Mouse (Mus musculus) cerebellum, adult 11 months (tissue): Measurements from ENCODE around the gene Ftsj1.
A peak's percentile ranks its signal among the peaks of the same experiment; 100 is the strongest.

Experiments
- DNase-seq: peaks from one replicate; pipeline ENCODE4 v3.0.0; 2022

Ftsj1 gene

GRCm38 (mm10) chrX:8252334-8253285 is at the start of gene Ftsj1:
Gene Ftsj1 (minus strand): TSS chrX:8252406.
- DNase-seq = peak; percentile 79

DNA sequence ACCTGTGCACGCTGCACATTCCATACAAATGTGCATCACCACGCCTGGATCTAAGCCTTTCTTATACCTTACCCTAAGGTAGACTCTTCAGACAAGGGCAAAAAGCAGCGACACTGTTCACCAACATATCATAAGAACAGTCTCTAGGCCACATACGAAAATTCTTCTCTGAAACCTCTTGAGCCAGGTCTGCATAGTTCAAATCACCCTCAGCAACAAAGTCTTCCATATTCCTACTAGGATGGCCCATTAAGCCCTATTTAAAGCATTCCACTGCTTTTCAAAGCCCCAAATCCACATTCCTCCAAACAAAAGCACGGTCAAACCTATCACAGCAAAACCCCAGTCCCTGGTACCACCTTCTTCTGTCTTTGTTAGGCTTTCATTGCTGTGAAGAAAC is 36.4 kb upstream of the Ftsj1 start:
- DNase-seq = no peak

- no peak for DNase-seq
Measured at GRCm38 (mm10) chrX:8274056-8274455, 21.9 kb upstream of the Ftsj1 start.

GRCm38 (mm10) chrX:8272000-8272399 is 19.8 kb upstream of the Ftsj1 start:
- DNase-seq = no peak

DNA sequence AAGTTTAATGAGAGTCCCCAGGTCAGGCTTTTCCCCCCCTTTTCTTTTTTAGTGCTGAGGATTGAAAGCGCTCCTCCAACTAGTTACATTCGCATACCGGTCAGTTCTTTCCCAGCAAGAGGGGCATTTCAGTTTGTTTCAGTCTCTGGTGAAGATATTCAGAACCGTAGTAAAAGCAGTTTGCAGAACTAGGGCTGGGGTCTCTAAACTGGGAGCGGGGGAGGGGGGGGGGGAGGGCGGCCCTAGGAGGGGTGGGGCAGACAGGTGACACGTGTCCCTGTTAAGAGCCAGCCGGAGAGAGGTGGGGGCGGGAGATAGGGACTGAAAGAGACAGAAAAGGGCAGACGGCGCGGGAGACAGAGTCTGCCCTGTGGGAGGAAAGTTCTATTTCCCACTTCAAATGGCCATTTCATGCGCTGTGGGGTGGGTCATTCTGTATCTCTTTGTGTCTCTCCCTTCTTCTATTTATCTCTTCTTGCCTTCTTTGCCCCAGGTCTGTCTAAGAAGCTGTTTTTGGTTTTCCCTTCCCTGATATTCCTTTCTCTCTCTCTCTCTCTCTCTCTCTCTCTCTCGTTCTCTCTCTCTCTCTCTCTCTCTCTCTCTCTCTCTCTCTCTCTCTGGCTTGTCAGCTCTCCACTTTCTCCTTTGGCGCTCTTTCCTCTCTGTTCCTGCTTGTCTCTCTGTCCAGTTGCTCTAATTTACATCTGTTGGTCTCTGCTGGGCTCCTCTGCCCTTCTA is 19.0 kb upstream of the Ftsj1 start, which contains the start of gene Slc38a5:
Slc38a5 (plus strand) TSS at position 51 of the 738 bp plus-strand sequence.
- no peak for DNase-seq

GRCm38 (mm10) chrX:8264222-8264621 is 12.0 kb upstream of the Ftsj1 start:
- DNase-seq = no peak

GRCm38 (mm10) chrX:8263156-8263804 is 11.1 kb upstream of the Ftsj1 start:
- no peak for DNase-seq

- no peak for DNase-seq
Measured at GRCm38 (mm10) chrX:8259478-8259877, 7.3 kb upstream of the Ftsj1 start.

- no peak for DNase-seq
Measured at GRCm38 (mm10) chrX:8255807-8256206, 3.6 kb upstream of the Ftsj1 start.

DNA sequence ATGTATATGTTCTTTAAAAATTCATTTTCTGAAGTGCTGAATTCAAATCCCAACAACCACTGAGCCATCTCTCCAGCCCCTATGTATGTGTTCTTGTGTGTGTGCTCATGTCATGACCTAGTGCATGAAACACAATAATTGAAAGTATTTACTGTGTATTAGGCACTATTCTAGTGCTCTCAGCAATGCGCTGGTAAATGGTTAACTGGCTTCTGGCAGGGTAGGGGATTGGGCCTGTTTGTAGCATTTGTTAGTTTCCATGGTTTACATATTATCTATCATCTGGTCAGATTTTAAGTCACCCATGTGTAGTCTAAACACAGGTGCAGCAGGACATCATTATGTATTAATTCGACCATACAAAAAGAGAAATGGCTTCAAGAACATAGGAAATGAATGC is 1.5 kb upstream of the Ftsj1 start:
- DNase-seq = no peak

DNA sequence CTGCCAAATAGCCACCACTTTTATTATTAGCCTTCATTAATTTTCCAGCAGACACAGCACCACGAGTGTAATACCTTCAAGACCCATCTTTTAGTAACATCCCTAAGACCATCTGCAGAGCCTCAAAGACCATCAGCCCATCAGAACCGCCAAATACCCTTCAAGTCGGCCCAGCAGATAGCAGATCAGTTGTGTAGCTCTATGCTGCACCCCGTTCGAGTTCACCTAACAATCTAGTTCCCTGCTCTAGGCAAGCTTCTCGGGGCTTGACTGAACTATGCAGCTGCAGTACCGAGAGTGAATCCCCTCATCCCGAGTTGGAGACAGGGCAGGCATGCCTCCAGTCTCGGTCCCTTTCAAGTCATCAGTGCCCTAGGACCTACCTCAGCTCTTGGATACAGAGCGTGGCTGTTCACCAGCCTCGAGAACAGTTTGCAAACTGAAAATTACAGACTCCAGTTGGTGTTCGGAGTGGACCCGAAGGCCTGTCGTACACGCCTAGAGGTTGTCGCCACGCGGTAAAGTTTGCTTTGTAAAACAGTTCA is 345 bp downstream of the Ftsj1 start:
- DNase-seq = no peak

- no peak for DNase-seq
Measured at GRCm38 (mm10) chrX:8248542-8249120, 3.6 kb downstream of the Ftsj1 start.

GRCm38 (mm10) chrX:8247680-8248079 is 4.5 kb downstream of the Ftsj1 start:
- no peak for DNase-seq

DNA sequence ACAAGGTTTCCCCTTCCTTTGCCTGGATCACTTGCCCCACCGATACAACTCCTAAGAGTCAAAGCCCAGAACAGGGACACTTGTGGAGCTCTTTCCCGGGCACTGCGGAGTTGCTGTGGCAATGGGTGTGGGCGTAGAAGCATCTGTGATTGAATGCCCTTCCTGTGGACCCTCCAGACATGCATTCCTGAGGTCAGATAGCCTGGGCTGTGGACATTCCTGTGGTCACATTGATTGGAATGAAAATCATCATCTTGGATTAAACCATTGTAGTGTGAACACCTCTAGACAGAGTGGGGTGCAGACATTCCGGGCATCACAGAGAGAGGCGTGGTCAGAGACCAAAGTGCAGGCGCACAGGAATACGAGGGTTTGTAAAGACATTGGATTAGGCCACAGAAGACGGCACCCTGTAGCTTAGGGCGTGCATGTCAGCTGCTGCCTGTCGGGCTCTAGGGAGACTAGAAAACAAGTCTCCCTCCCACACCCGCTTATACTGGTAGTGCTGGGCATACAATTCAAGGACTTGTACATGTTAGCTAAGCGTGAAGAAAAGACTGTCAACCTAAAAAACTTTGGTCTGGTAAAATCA is 13.3 kb downstream of the Ftsj1 start:
- DNase-seq = no peak

DNA sequence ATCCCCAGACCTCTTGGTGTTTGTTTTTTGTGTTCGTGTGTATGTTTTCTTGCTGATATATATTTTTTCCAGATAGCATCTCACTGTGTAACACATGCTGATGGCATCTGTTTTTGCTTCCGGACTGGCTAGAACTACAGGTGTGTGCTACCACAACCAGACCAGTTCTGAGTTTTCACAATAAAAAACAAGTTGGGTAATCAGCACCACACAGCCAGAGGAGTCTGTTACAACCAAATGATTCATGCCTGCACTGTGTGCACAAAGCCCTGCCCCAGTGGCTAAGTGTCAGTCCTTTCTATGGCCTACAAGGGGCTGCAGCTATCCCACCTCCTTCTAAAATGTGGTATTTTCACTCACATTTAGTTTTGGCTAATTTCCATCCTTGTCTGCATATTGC is 15.5 kb downstream of the Ftsj1 start:
- DNase-seq = no peak

DNA sequence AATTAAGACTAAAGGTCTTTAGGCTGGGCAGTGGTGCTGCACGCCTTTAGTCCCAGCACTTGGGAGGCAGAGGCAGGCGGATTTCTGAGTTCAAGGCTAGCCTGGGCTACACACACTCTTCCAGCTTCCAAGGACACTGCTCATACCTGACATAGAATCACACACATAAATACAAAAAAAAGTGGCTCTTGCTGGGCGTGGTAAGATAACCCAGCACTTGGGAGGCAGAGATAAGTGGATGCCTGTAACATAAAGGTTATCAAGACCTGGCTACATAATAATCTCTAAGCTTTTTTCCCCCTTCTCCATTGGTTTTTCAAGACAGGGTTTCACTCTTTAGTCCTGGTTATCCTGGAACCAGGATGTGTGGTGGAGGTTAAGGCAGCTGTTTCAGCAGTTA is 18.6 kb downstream of the Ftsj1 start:
- no peak for DNase-seq

DNA sequence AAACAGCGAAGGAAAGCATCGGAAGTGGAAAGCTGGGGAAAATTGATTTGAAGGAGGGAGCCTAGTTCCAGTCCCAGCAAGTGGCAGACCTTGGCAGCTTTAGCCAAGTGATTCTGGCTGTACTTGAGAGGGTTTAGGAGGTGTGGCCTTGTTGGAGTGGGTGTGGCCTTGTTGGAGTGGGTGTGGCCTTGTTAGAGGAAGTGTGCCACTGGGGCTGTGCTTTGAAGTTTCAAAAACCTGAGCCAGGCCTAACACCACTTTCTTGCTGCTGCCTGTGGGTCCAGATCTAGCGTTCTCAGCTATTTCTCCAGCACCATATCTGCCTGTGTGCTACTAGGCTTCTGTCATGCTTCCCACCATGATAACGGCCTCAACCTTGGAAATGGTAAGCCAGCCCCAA is 21.9 kb downstream of the Ftsj1 start:
- DNase-seq = no peak

GRCm38 (mm10) chrX:8223473-8223872 is 28.7 kb downstream of the Ftsj1 start:
- DNase-seq = no peak

DNA sequence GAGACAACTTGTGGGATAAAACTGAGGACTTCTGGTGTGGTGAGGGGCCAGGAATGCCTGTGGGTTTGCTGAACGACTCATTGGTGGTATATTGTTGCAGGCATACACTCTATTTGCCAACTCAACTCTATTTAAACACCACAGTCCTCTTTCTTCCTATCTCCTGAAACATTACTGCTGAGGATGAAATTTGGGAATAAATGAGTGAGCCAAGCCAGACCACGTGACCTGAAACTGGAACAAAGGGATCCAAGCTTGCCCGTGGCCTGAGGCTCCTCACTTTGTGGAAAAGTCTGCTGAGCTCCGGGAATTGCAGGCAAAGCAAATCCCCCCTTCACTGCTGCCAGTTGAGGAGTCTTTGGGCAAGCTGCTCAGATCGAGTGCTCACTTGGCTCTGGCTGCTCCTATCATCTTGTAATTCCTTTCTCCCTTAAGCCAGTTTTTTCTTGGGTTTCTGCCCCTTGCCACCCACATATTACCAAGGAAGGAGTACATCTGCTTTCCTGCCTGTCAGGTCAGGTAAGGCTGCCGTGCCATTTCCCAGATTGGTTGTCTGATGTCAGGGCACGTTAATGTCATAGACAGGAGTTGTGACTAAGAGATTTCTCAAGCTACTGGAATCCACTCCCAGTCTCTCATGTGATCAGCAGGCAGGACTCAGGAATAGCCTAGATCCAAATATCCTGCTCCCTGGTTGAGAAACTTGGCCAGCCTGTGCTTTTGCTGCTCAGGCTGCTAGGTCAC is 29.4 kb downstream of the Ftsj1 start:
- DNase-seq = peak; percentile 28

- peak; percentile 43 for DNase-seq
Measured at GRCm38 (mm10) chrX:8222296-8222677, 29.9 kb downstream of the Ftsj1 start.

GRCm38 (mm10) chrX:8219651-8220050 is 32.6 kb downstream of the Ftsj1 start:
- DNase-seq = no peak

DNA sequence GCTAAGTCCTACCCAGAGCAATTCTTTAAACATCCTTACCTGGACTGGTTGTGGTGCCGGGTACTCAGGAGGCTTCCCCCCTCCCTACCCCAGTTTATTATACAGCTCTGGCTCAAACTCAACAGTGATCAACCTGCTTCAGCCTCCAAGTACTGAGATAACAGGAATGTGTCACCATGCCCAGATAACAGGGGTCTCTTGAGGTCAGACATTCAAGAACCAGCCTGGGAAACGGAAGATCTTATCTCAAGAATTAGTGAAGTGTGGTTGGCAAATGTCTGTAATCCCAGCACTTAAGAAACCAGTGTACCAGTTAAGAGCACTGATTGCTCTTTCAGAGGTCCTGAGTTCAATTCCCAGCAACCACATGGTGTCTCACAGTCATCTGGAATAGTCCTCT is 34.1 kb downstream of the Ftsj1 start:
- DNase-seq = no peak
